Mouse (Mus musculus) ES-Bruce4 (cell line): Measurements from ENCODE around the gene Rbm15. TPM values are rescaled to one million over a fixed set of nuclear protein-coding genes. Genes with fewer than 3 reads are reported as not detected.

ENCODE experiments used
- H3K27ac ChIP-seq: 2 replicates; pipeline ENCODE4 v1.5.1; 2012; ENCODE audit warnings: low read length, inconsistent platforms; ENCODE audit not compliant: insufficient read depth
- H3K27me3 ChIP-seq: 2 replicates; pipeline ENCODE4 v1.6.1; 2012; ENCODE audit warnings: mild to moderate bottlenecking, low read length, inconsistent platforms; ENCODE audit not compliant: control insufficient read depth, poor library complexity, insufficient read depth, severe bottlenecking
- H3K36me3 ChIP-seq: 2 replicates; pipeline ENCODE4 v1.6.1; 2012; ENCODE audit warnings: inconsistent platforms, mild to moderate bottlenecking, low read length, moderate library complexity; ENCODE audit not compliant: control insufficient read depth, poor library complexity, insufficient read depth, severe bottlenecking
- H3K4me1 ChIP-seq: one replicate; pipeline ENCODE4 v1.8.1; 2011; ENCODE audit warnings: low read length; ENCODE audit not compliant: control insufficient read depth, insufficient read depth
- H3K4me3 ChIP-seq: 2 replicates; pipeline ENCODE4 v1.5.1; 2011; ENCODE audit warnings: low read depth, mild to moderate bottlenecking, low read length
- H3K9ac ChIP-seq: 2 replicates; pipeline ENCODE4 v1.6.1; 2012; ENCODE audit warnings: low read depth, mild to moderate bottlenecking, inconsistent platforms; ENCODE audit not compliant: poor library complexity, severe bottlenecking
- H3K9me3 ChIP-seq: replicated peaks from 2 replicates; pipeline ENCODE4 v1.6.1; 2012; ENCODE audit warnings: mild to moderate bottlenecking, low read length, inconsistent platforms; ENCODE audit not compliant: control insufficient read depth, poor library complexity, insufficient read depth, severe bottlenecking
- CTCF ChIP-seq: IDR thresholded peaks from one replicate; pipeline ENCODE4 v1.8.1; 2011; ENCODE audit warnings: low read depth, low read length
- EP300 ChIP-seq: IDR thresholded peaks from 2 replicates; pipeline ENCODE4 v1.6.1; 2011; ENCODE audit warnings: low read depth, low read length; ENCODE audit not compliant: insufficient read depth
- POLR2A ChIP-seq: IDR thresholded peaks from one replicate; pipeline ENCODE4 v1.8.1; 2011; ENCODE audit warnings: low read length; ENCODE audit not compliant: insufficient read depth
- polyA plus RNA-seq: library from polyadenylated mRNA; stranded (reverse); fragments of >200 nt; gene quantifications from 2 replicates; pipeline ENCODE4 v1.2.4, GENCODE M21; 2011; ENCODE audit warnings: low read depth; ENCODE audit not compliant: missing spikeins, insufficient read depth, insufficient read length

The Rbm15 gene
- polyA plus RNA-seq, 1 experiment: 51.7 TPM

DNA sequence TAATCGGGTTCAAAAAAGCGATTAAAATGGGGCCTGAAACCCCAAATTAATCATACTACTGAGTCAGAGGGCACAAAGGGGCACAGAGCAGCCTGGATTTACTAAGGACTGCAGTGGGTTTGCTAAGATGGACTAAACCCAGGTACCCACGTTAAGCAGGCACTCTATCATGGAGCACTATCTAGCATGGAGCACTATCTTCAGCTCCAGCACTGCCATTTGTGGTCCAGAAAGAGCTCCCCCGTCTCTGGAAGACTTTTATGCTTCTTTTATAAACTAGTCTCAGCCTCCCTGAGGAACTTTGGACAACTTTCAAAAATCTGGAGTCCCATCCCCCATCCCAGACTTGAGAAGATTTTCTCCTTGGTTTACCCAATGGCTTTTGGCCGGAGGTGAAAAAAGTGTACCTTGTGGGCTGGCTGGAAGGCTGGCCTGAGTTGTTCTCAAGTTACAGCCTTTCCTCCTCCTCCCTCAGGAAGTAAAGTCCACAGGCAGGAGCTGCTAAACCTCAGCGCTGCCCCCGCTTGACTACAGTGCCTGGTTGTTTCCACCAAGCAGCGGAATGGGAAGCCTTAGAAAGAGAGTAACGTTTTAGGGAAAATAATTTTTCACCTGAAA, 42.6 kb downstream of the Rbm15 start, which contains the start of gene Slc16a4:
TSS of gene Slc16a4 (plus strand) at position 467 of the 618 bp plus-strand sequence.
- no peak within 1 kb of the TSS for H3K27ac ChIP-seq

DNA sequence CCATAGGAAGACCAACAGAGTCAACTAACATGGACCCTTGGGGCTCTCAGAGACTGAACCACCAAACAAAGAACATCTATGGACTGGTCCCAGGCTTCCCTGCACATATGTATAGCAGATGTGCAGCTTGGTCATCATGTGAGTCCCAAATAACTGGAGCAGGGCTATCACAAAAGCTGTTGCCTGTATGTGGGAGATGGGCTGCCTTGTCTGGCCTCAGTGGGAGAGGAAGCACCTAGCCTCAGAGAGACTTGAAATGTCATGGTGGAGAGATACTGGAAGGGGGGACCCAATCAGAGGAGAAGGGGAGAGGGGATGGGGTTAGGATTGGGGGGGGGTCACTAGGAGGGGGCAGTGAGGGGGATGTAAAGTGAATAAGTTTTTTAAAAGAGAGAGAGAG, 46.1 kb downstream of the Rbm15 start:
- H3K27me3 ChIP-seq: no peaks in the 10 kb centered on the region
- no peak overlapping the region for H3K27ac ChIP-seq
- TF ChIP-seq EP300: no peak
- TF ChIP-seq POLR2A: no peak
- no peak for TF ChIP-seq CTCF
- peaks cover 4% of the 10 kb centered on the region for H3K36me3 ChIP-seq
- H3K4me1 ChIP-seq: no peaks in the 10 kb centered on the region
- H3K4me3 ChIP-seq: no peak overlapping the region
- no peak overlapping the region for H3K9ac ChIP-seq
- no peaks in the 10 kb centered on the region for H3K9me3 ChIP-seq

More for the DNA sequence above, 42.6 kb downstream of the Rbm15 start, which contains the start of gene Slc16a4:
- Histone ChIP-seq H3K9ac (no peak within 1 kb of the TSS), H3K36me3 (no peaks in the 10 kb centered on the region), H3K27me3 (no peaks in the 10 kb centered on the region), H3K4me3 (no peak within 1 kb of the TSS), H3K9me3 (no peaks in the 10 kb centered on the region), H3K4me1 (no peaks in the 10 kb centered on the region)
- TF ChIP-seq CTCF: no peak

DNA sequence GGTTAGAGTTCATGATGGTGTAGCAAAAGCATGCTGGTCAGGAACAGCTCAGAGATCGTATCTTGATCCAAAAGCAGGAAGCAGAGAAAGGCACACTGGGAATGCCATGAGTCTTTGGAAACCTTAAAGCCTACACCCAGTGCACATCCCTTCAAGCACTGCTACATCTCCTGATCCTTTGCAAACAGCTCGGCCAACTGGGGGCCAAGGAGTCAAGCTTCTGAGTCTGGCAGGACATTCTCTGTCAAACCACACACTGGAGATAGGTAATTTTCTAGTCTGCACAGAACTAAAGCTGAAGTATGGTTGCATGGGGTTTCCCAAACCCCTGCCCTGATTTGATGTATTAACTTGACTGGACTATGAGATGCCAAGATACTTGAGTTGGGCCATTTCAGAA, 47.4 kb downstream of the Rbm15 start:
- no peak for TF ChIP-seq EP300
- TF ChIP-seq POLR2A: no peak
- no peak for TF ChIP-seq CTCF
- Histone ChIP-seq H3K36me3 (peaks cover 4% of the 10 kb centered on the region), H3K4me1 (no peaks in the 10 kb centered on the region), H3K9me3 (no peaks in the 10 kb centered on the region), H3K9ac (no peak overlapping the region), H3K27ac (no peak overlapping the region), H3K27me3 (no peaks in the 10 kb centered on the region), H3K4me3 (no peak overlapping the region)

DNA sequence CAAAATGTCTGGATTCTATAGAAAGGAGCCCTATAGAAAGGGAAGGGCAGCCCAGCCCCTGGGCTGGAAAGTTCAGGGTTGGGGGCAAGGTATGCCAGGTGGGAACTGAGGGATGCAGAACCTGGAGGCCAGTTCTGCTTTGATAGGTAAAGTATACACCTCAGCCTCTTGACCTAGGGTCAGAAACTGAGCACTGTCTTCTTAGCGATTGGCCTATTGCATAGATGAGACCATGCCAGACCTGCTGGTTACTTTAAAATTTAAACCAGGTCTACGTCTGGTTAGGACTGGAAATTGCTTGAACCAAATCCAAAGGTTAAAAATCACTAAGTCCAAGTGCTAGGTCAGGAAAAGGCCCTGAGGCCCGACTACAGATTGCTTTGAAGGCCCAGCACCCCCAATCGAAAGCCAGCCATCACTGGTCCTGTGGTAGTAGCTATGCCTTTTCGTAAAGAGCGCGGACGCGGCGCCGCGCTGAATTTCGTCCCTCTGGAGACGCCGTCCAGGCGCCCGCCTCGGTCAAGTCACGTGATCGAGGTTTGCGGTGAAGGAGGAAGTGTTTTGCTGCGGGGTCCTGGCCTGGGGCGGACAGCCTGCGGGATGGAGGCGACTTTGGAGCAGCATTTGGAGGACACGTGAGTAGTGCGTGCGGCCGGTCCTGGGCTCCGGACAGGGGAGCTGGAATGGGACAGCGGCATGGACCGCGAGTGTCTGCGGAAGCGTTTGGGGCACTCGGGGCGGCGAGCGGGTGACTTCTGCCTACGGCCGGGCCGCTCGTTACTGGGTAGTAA, 54.8 kb downstream of the Rbm15 start, which contains the start of gene Lamtor5:
TSS of gene Lamtor5 (plus strand) at position 380 of the 791 bp plus-strand sequence.
- H3K27me3 ChIP-seq: no peaks in the 10 kb centered on the region

DNA sequence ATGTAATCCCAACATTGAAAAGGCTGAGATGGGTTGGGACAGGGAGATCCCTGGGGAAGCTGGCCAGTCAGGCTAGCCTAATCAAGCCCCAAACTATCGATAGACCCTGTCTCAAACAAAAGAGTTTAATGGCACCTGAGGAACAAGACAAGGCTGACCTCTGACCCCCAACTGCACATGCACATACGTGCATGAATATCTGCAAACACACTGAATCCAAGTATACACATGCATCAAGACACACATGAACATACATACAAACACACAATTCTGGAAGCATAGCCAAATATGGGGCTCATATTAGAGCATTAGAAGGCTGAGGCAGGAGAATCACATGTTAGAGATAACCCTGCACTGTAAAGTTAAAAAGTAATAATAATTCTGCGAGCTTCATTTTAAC, 56.8 kb downstream of the Rbm15 start:
- Histone ChIP-seq H3K9me3 (no peaks in the 10 kb centered on the region), H3K27me3 (no peaks in the 10 kb centered on the region), H3K4me3 (no peak overlapping the region), H3K27ac (no peak overlapping the region), H3K4me1 (no peaks in the 10 kb centered on the region), H3K36me3 (no peaks in the 10 kb centered on the region), H3K9ac (no peak overlapping the region)
- no peak for TF ChIP-seq CTCF
- TF ChIP-seq EP300: no peak
- no peak for TF ChIP-seq POLR2A

More for the DNA sequence above, 54.8 kb downstream of the Rbm15 start, which contains the start of gene Lamtor5:
- H3K4me1 ChIP-seq: no peaks in the 10 kb centered on the region
- H3K36me3 ChIP-seq: peaks cover 4% of the 10 kb centered on the region
- H3K9ac ChIP-seq: peak within 1 kb of the TSS; percentile 77
- H3K9me3 ChIP-seq: no peaks in the 10 kb centered on the region
- TF ChIP-seq EP300 (0 out of 2 replicates have a peak, but pooled peaks have one; percentile 54), CTCF (no peak), POLR2A (no peak)
- H3K27ac ChIP-seq: no peak within 1 kb of the TSS
- peak within 1 kb of the TSS; percentile 98 for H3K4me3 ChIP-seq

DNA sequence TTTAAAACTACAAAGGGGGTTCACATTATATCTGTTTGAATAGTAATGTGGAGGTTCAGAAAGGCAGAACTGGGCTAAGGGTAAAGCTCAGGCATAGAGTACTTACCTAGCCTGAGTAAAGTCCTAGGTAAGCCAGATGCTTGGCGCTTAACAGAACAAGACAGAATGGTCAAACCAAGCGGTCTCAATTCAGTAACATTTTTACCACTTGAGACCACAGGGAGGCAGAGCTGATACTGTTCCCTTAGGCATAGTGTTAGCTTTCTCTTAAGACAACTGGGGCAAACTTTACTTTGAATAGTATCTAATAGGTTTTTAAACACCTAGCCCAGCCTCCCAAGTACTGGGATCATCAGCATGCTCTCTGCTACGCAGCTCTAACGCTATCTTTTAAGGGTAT, 57.5 kb downstream of the Rbm15 start:
- H3K9me3 ChIP-seq: no peaks in the 10 kb centered on the region
- H3K27ac ChIP-seq: no peak overlapping the region
- no peak overlapping the region for H3K9ac ChIP-seq
- H3K4me1 ChIP-seq: no peaks in the 10 kb centered on the region
- TF ChIP-seq EP300 (no peak), CTCF (no peak), POLR2A (no peak)
- no peaks in the 10 kb centered on the region for H3K27me3 ChIP-seq
- H3K4me3 ChIP-seq: no peak overlapping the region
- no peaks in the 10 kb centered on the region for H3K36me3 ChIP-seq

Other genes with a start within 250 kb of the Rbm15 start
- gene Kcna2, start 232.5 kb downstream of the Rbm15 start, polyA plus RNA-seq: 0.15 and 0.35 TPM in 2 replicates
- gene Kcna10, start 150.6 kb downstream of the Rbm15 start, polyA plus RNA-seq: not detected in 2 replicates
- not detected in 2 replicates for gene Cym, start 111.9 kb downstream of the Rbm15 start, polyA plus RNA-seq
- not detected in 2 replicates for gene A630076J17Rik, start 103.1 kb downstream of the Rbm15 start, polyA plus RNA-seq
- not detected in 2 replicates for gene Prok1, start 94.0 kb downstream of the Rbm15 start, polyA plus RNA-seq
- gene Lamtor5, start 54.8 kb downstream of the Rbm15 start, polyA plus RNA-seq: 67.6 and 78.6 TPM in 2 replicates
- 0.64 and 0.88 TPM in 2 replicates for gene Slc16a4, start 42.4 kb downstream of the Rbm15 start, polyA plus RNA-seq
- gene Kcnc4, start 125.9 kb upstream of the Rbm15 start, polyA plus RNA-seq: 0.90 and 0.97 TPM in 2 replicates
- gene Slc6a17, start 184.3 kb upstream of the Rbm15 start, polyA plus RNA-seq: 0.32 and 0.42 TPM in 2 replicates
- not detected in 2 replicates for gene Ubl4b, start 221.4 kb upstream of the Rbm15 start, polyA plus RNA-seq